Mouse (Mus musculus): ENCODE data around the gene Dtx1. TPM values are rescaled to one million over a fixed set of nuclear protein-coding genes. Genes with fewer than 3 reads are reported as not detected.
A peak's percentile ranks its signal among the peaks of the same experiment; 100 is the strongest.

Dtx1 gene
- polyA plus RNA-seq, 1 experiment = 6.6 TPM

- DNase-seq (ENCODE audit: low spot score) = peak; percentile 31
Observed at GRCm38 (mm10) chr5:120679676-120680555, 31.8 kb downstream of the Dtx1 start.

GRCm38 (mm10) chr5:120677516-120677915, 34.2 kb downstream of the Dtx1 start:
- DNase-seq (ENCODE audit: low spot score) = no peak

DNA sequence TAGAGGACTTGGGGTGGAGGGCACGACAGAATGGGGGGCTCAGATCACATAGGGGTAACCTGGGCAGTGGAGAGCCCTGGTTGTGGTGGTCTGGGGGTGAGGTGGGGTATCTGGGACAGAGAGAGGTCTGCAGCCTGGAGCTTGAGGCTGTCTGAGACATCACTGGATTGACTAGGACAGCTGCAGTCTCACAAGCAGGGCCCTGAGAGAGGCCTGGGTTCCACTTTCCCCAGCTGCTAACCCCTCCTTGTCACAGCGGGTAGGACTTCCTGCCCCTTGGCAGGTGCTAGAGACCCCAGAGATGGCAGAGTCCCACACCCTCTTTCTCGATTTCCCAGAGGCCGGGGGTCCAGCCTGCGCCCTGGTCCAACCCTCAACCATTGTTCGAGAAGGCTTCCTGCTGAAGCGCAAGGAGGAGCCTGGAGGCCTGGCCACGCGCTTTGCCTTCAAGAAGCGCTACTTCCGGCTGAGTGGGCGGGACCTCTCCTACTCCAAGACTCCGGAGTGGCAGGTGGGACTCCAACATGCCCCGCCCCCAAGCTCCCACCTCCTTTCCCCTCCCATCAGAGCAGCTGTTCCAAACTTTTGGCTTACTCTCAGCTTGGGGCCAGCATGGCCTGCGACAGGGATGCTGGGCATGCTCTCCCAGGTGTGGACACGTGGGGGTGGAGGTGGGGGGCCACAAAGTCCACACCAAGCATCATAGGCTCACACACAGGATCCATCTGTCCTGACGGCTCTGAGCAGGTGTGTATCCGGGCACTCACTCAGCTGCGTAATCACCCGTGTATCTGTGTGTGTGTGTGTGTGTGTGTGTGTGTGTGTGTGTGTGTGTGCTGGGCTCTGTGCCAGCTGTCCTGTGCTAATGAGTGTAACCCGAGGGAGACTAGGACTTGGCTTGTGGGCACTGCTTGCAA, 37.2 kb downstream of the Dtx1 start:
- DNase-seq (ENCODE audit: low spot score) = no peak

DNA sequence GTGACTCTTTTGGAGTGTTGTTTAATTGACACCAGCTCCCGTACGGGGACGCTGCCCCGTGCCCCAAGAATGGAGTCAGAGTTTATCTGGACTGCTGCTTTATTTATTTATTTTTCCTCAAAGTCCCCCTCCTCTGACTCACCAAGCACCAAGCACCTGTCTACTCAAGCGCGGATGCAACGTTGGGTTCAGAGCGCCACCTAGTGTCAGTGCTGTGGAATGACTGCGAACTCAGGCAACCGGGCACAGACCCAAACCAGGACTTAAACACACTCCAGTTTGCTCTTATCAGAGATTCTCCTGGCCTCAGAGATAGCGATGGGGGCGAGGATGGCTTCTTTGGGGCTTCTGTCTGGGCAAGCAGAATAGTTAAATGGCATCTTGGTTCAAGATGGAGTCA, 38.1 kb downstream of the Dtx1 start:
- DNase-seq (ENCODE audit: low spot score) = peak; percentile 37

GRCm38 (mm10) chr5:120671865-120672264, 39.9 kb downstream of the Dtx1 start:
- no peak for DNase-seq (ENCODE audit: low spot score)

- DNase-seq (ENCODE audit: low spot score) = no peak
Observed at GRCm38 (mm10) chr5:120670132-120670531, 41.6 kb downstream of the Dtx1 start.

- no peak for DNase-seq (ENCODE audit: low spot score)
Observed at GRCm38 (mm10) chr5:120668761-120669160, 43.0 kb downstream of the Dtx1 start.

DNA sequence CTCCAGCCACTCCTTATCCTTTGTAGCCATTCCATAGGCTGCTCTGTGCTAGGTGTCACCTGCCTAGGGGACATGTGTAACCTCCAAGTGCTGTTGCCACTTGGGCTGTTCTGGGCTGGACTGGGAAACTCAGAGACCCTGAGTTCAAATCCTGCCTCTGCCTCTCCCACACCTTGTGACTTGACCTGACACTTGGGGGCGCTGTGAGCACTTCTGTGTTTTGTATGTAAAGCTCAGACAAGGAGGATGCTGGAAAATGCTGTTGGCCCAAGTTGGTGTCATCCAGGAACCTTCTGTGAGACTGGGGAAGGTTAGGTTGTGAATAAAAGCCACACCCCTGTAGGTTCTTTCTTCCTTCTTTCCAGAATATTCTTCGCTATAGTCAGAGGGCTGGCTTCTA, 46.8 kb downstream of the Dtx1 start:
- DNase-seq (ENCODE audit: low spot score) = no peak

- DNase-seq (ENCODE audit: low spot score) = no peak
Observed at GRCm38 (mm10) chr5:120660816-120661215, 50.9 kb downstream of the Dtx1 start.

DNA sequence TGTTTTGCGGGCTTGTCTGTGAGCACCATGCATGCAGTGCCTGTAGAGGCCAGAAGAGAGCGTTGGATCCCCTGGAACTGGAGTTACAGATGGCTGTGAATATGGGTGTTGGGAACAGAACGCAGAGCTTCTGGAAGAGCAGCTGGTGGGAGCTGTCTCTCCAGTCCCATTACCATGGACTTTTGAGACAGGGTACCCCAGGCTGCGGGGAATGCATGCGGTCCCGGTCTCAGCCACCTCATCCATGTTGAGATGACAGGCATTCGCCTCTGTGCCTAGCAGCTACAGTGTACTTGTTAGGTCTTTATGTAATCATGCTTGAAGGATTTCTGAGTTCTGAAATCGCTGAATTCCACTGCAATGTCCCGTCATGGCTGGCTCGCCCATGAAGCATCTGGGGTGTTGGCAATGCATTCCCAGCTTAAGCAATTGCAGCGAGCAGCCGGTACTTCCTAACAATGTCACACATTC, 55.4 kb downstream of the Dtx1 start:
- no peak for DNase-seq (ENCODE audit: low spot score)

DNA sequence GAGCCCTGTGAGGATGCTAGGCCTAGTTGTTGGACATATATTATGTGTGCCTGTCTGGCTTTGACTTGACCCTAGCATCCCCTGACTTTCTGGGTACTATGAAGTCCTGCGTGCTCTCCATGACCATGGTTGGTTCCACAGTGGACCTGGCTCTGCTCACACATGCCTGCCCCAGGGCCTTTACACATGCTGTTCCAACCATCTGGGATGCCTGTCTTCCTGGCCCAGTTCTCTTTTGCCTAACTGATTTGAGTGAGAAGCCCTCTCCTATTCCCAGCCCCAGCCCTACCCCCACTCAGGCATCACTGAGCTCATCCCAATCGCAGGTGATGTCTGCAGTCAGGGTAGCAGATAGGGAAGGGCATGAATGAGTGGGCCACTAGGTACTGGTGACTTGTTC, 57.9 kb downstream of the Dtx1 start:
- no peak for DNase-seq (ENCODE audit: low spot score)

DNA sequence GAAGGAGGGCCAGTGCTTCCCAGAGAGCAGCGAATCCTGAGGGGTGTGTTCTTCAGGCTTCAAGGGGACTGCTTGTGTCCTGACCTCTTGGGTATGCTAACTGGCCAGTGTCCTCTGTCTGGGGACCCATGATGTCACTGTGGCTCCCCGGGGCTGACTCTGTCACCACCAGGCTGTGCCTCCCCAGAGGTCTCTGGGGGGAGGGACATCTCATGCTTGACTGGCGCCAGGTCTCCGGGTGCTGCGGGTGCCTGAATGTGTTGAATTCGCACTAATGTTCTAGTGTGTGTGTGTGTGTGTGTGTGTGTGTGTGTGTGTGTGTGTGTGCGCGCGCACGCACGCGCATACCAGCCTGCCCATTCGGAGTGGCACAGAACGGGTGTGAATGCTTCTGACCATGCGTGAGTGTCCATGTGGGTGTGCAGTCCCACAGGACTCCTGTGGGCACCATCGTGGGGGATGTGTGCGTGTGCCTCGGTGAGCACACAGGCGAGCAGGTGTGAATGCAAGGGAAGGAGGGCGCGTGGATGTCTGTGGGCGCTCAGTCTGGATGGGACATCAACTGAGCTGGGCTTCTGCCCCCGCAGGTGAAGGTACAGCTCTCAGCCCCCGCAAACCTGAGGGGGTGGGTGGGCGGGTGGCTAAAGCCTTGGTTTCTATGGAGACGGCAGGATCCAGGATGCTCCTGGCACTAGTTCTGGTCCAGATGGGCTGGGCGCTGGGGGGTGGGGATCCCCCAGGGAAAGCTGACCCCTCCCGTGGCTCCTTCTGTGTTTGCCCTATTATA, 58.6 kb downstream of the Dtx1 start:
- DNase-seq (ENCODE audit: low spot score) = no peak

DNA sequence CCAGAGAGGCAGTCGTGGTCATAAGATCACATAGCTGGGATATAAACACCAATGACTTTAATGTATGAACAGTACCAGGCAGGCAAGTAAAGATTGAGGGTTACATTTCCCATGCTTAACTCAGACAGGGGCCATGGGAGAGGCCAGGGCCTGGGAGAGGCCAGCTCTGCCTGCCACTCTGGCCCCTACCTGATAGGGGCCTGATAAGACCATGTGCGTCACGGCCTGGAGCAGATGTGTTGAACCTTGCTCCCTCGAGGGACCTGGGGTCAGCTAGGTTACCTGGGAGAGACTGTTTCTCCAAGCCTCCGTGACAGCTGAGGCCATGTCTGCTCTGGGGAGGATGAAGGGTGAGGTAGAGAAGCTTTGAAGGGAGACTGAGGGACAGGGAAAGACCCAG, 60.5 kb downstream of the Dtx1 start:
- DNase-seq (ENCODE audit: low spot score) = no peak

GRCm38 (mm10) chr5:120649938-120650337, 61.8 kb downstream of the Dtx1 start:
- no peak for DNase-seq (ENCODE audit: low spot score)

DNA sequence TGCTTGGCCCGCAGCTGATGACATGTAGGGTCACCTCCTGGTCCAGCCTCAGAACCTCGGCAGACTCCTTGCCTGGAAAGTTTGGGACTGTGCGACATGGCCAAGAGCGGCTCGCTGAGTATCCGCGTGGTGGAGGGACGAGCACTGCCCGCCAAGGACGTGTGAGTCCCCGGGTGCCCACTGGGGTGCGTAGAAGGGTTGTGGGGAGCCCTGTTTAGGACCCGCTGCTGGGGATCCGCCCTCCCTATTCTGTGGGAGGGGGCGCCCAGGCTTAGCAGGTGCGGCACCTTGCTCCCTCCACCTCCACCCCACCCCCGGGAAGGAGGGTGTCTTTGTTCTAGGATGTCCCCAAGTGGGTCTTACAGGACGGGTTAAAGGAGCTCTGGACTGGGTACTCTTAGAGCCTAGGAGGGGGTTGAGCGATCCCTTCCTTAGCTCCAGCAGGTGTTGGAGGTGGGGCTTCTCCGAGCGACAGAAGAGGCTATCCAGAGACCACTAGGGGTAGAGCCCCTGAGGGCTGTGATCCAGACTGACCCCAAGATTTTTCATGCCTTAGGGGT, 62.3 kb downstream of the Dtx1 start:
- no peak for DNase-seq (ENCODE audit: low spot score)

GRCm38 (mm10) chr5:120648569-120649373, 63.0 kb downstream of the Dtx1 start, which contains the start of gene Rasal1:
Gene Rasal1 (plus strand): TSS chr5:120648812.
- DNase-seq (ENCODE audit: low spot score) = peak; percentile 32

GRCm38 (mm10) chr5:120647814-120648491, 63.8 kb downstream of the Dtx1 start:
- DNase-seq (ENCODE audit: low spot score) = no peak

GRCm38 (mm10) chr5:120647361-120647760, 64.4 kb downstream of the Dtx1 start:
- DNase-seq (ENCODE audit: low spot score) = no peak

DNA sequence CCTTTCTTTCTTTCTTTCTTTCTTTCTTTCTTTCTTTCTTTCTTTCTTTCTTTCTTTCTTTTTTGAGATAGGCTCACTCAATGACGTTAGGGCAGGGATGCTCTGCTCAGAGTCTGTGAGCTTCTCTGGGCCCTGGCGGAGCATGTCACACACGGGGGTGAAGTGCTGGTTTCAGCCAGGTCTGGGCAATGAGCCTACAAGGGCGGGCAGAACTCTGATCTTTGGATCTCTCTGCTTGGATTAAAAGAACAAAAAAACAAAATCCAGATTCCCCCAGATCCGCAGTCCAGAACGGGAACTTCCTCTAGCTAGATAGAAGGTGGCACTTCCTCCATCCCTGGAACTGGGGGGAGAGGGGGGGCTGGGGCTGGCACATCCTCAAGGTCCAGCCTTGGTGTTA, 65.9 kb downstream of the Dtx1 start:
- DNase-seq (ENCODE audit: low spot score) = no peak

- DNase-seq (ENCODE audit: low spot score) = no peak
Observed at GRCm38 (mm10) chr5:120644227-120644626, 67.5 kb downstream of the Dtx1 start.

Data from urinary bladder, adult 2 months (tissue).